Mouse (Mus musculus): ENCODE measurements around the gene Snx1. TPM values are rescaled to one million over a fixed set of nuclear protein-coding genes. Genes with fewer than 3 reads are reported as not detected.
A peak's percentile ranks its signal among the peaks of the same experiment; 100 is the strongest.

Snx1 gene
- polyA plus RNA-seq, 1 experiment from 2014 or later: 75.9 TPM

- no peak overlapping the region for H3K4me3 ChIP-seq (replicated peaks; ENCODE audit: low read length)
- no peak for ATAC-seq (ENCODE audit: low FRiP score)
- H3K9ac ChIP-seq: no peak overlapping the region
- DNase-seq (ENCODE audit: low spot score): no peak
- 0 out of 2 replicates have a peak overlapping the region, but pooled peaks have one; percentile 47 for H3K27ac ChIP-seq
- H3K9me3 ChIP-seq (ENCODE audit: control insufficient read depth, low read length): no peaks in the 10 kb centered on the region
- peaks cover 38% of the 10 kb centered on the region for H3K4me1 ChIP-seq (replicated peaks; ENCODE audit: control insufficient read depth, insufficient read depth, low read length)
- H3K36me3 ChIP-seq (replicated peaks; ENCODE audit: control insufficient read depth, insufficient read depth): no peaks in the 10 kb centered on the region
- no peak overlapping the region for H3K4me2 ChIP-seq (replicated peaks)
- no peaks in the 10 kb centered on the region for H3K27me3 ChIP-seq (ENCODE audit: control insufficient read depth, insufficient read depth, low read length)
Measured at GRCm38 (mm10) chr9:66121421-66121820, 5.0 kb downstream of the Snx1 start.

- no peak overlapping the region for H3K4me2 ChIP-seq (replicated peaks)
- 0 out of 2 replicates have a peak, but pooled peaks cover 4% of the 10 kb centered on the region for H3K36me3 ChIP-seq (replicated peaks; ENCODE audit: control insufficient read depth, insufficient read depth)
- H3K9ac ChIP-seq: no peak overlapping the region
- no peaks in the 10 kb centered on the region for H3K27me3 ChIP-seq (ENCODE audit: control insufficient read depth, insufficient read depth, low read length)
- no peak for DNase-seq (ENCODE audit: low spot score)
- WGBS: 63% methylated on average over 3 of the region's 3 CpGs
- peaks cover 38% of the 10 kb centered on the region for H3K4me1 ChIP-seq (replicated peaks; ENCODE audit: control insufficient read depth, insufficient read depth, low read length)
- H3K27ac ChIP-seq: peak overlapping the region; percentile 47; the same call in 1 of the 2 replicates
- no peak overlapping the region for H3K4me3 ChIP-seq (replicated peaks; ENCODE audit: low read length)
- H3K9me3 ChIP-seq (ENCODE audit: control insufficient read depth, low read length): no peaks in the 10 kb centered on the region
- ATAC-seq (ENCODE audit: low FRiP score): no peak
Measured at GRCm38 (mm10) chr9:66120945-66121344, 5.4 kb downstream of the Snx1 start.

GRCm38 (mm10) chr9:66120106-66120505 is 6.3 kb downstream of the Snx1 start:
- H3K4me1 ChIP-seq (replicated peaks; ENCODE audit: control insufficient read depth, insufficient read depth, low read length): peaks cover 36% of the 10 kb centered on the region
- H3K27me3 ChIP-seq (ENCODE audit: control insufficient read depth, insufficient read depth, low read length): no peaks in the 10 kb centered on the region
- WGBS: 96% methylated on average over 4 of the region's 4 CpGs
- H3K4me3 ChIP-seq (replicated peaks; ENCODE audit: low read length): no peak overlapping the region
- H3K9ac ChIP-seq: no peak overlapping the region
- DNase-seq (ENCODE audit: low spot score): no peak
- H3K36me3 ChIP-seq (replicated peaks; ENCODE audit: control insufficient read depth, insufficient read depth): peaks cover 10% of the 10 kb centered on the region; the same call in 1 of the 2 replicates
- no peak overlapping the region for H3K27ac ChIP-seq
- no peak for ATAC-seq (ENCODE audit: low FRiP score)
- no peak overlapping the region for H3K4me2 ChIP-seq (replicated peaks)
- H3K9me3 ChIP-seq (ENCODE audit: control insufficient read depth, low read length): no peaks in the 10 kb centered on the region

- Histone ChIP-seq H3K36me3 (replicated peaks; ENCODE audit: control insufficient read depth, insufficient read depth) (peaks cover 14% of the 10 kb centered on the region; the same call in 1 of the 2 replicates), H3K4me2 (replicated peaks) (no peak overlapping the region), H3K9ac (no peak overlapping the region), H3K9me3 (ENCODE audit: control insufficient read depth, low read length) (no peaks in the 10 kb centered on the region), H3K4me3 (replicated peaks; ENCODE audit: low read length) (no peak overlapping the region), H3K4me1 (replicated peaks; ENCODE audit: control insufficient read depth, insufficient read depth, low read length) (peaks cover 33% of the 10 kb centered on the region), H3K27me3 (ENCODE audit: control insufficient read depth, insufficient read depth, low read length) (no peaks in the 10 kb centered on the region), H3K27ac (no peak overlapping the region)
- ATAC-seq (ENCODE audit: low FRiP score) (no peak), DNase-seq (ENCODE audit: low spot score) (no peak)
- WGBS: 95% methylated on average over 2 of the region's 2 CpGs
Measured at GRCm38 (mm10) chr9:66119498-66119897, 6.9 kb downstream of the Snx1 start.

- Histone ChIP-seq H3K36me3 (replicated peaks; ENCODE audit: control insufficient read depth, insufficient read depth) (peaks cover 22% of the 10 kb centered on the region), H3K4me3 (replicated peaks; ENCODE audit: low read length) (no peak overlapping the region), H3K4me1 (replicated peaks; ENCODE audit: control insufficient read depth, insufficient read depth, low read length) (peaks cover 17% of the 10 kb centered on the region), H3K27ac (no peak overlapping the region), H3K27me3 (ENCODE audit: control insufficient read depth, insufficient read depth, low read length) (no peaks in the 10 kb centered on the region), H3K4me2 (replicated peaks) (no peak overlapping the region), H3K9ac (no peak overlapping the region), H3K9me3 (ENCODE audit: control insufficient read depth, low read length) (no peaks in the 10 kb centered on the region)
- no peak for ATAC-seq (ENCODE audit: low FRiP score)
- no peak for DNase-seq (ENCODE audit: low spot score)
- 69% methylated on average over 8 of the region's 8 CpGs for WGBS
Measured at GRCm38 (mm10) chr9:66116890-66117289, 9.5 kb downstream of the Snx1 start.

- H3K27ac ChIP-seq: no peak overlapping the region
- H3K4me1 ChIP-seq (replicated peaks; ENCODE audit: control insufficient read depth, insufficient read depth, low read length): 0 out of 2 replicates have a peak, but pooled peaks cover 6% of the 10 kb centered on the region
- no peak overlapping the region for H3K9ac ChIP-seq
- no peak overlapping the region for H3K4me2 ChIP-seq (replicated peaks)
- DNase-seq (ENCODE audit: low spot score) (no peak), ATAC-seq (ENCODE audit: low FRiP score) (no peak)
- H3K4me3 ChIP-seq (replicated peaks; ENCODE audit: low read length): no peak overlapping the region
- H3K9me3 ChIP-seq (ENCODE audit: control insufficient read depth, low read length): no peaks in the 10 kb centered on the region
- peaks cover 31% of the 10 kb centered on the region for H3K36me3 ChIP-seq (replicated peaks; ENCODE audit: control insufficient read depth, insufficient read depth)
- WGBS: 91% methylated on average over 3 of the region's 3 CpGs
- H3K27me3 ChIP-seq (ENCODE audit: control insufficient read depth, insufficient read depth, low read length): no peaks in the 10 kb centered on the region
Measured at GRCm38 (mm10) chr9:66114341-66114740, 12.0 kb downstream of the Snx1 start.

- H3K27ac ChIP-seq: peak overlapping the region; percentile 21; the same call in 1 of the 2 replicates
- DNase-seq (ENCODE audit: low spot score) (no peak), ATAC-seq (ENCODE audit: low FRiP score) (no peak)
- H3K9me3 ChIP-seq (ENCODE audit: control insufficient read depth, low read length): no peaks in the 10 kb centered on the region
- H3K4me2 ChIP-seq (replicated peaks): no peak overlapping the region
- no peaks in the 10 kb centered on the region for H3K27me3 ChIP-seq (ENCODE audit: control insufficient read depth, insufficient read depth, low read length)
- H3K9ac ChIP-seq: no peak overlapping the region
- 30% methylated on average over 8 of the region's 8 CpGs for WGBS
- H3K4me3 ChIP-seq (replicated peaks; ENCODE audit: low read length): no peak overlapping the region
- 0 out of 2 replicates have a peak, but pooled peaks cover 6% of the 10 kb centered on the region for H3K4me1 ChIP-seq (replicated peaks; ENCODE audit: control insufficient read depth, insufficient read depth, low read length)
- H3K36me3 ChIP-seq (replicated peaks; ENCODE audit: control insufficient read depth, insufficient read depth): peaks cover 61% of the 10 kb centered on the region
Measured at GRCm38 (mm10) chr9:66110611-66111379, 15.6 kb downstream of the Snx1 start.

GRCm38 (mm10) chr9:66110126-66110525 is 16.3 kb downstream of the Snx1 start:
- no peak overlapping the region for H3K4me3 ChIP-seq (replicated peaks; ENCODE audit: low read length)
- H3K9me3 ChIP-seq (ENCODE audit: control insufficient read depth, low read length): no peaks in the 10 kb centered on the region
- DNase-seq (ENCODE audit: low spot score) (no peak), ATAC-seq (ENCODE audit: low FRiP score) (no peak)
- WGBS: 45% methylated on average over 8 of the region's 8 CpGs
- no peaks in the 10 kb centered on the region for H3K27me3 ChIP-seq (ENCODE audit: control insufficient read depth, insufficient read depth, low read length)
- no peak overlapping the region for H3K9ac ChIP-seq
- peak overlapping the region; percentile 21; the same call in 1 of the 2 replicates for H3K27ac ChIP-seq
- no peak overlapping the region for H3K4me2 ChIP-seq (replicated peaks)
- peaks cover 62% of the 10 kb centered on the region for H3K36me3 ChIP-seq (replicated peaks; ENCODE audit: control insufficient read depth, insufficient read depth)
- 0 out of 2 replicates have a peak, but pooled peaks cover 6% of the 10 kb centered on the region for H3K4me1 ChIP-seq (replicated peaks; ENCODE audit: control insufficient read depth, insufficient read depth, low read length)

- Histone ChIP-seq H3K27me3 (ENCODE audit: control insufficient read depth, insufficient read depth, low read length) (no peaks in the 10 kb centered on the region), H3K4me3 (replicated peaks; ENCODE audit: low read length) (no peak overlapping the region), H3K9me3 (ENCODE audit: control insufficient read depth, low read length) (no peaks in the 10 kb centered on the region), H3K36me3 (replicated peaks; ENCODE audit: control insufficient read depth, insufficient read depth) (peaks cover 64% of the 10 kb centered on the region), H3K4me1 (replicated peaks; ENCODE audit: control insufficient read depth, insufficient read depth, low read length) (0 out of 2 replicates have a peak, but pooled peaks cover 6% of the 10 kb centered on the region), H3K27ac (no peak overlapping the region), H3K4me2 (replicated peaks) (no peak overlapping the region), H3K9ac (no peak overlapping the region)
- DNase-seq (ENCODE audit: low spot score) (no peak), ATAC-seq (ENCODE audit: low FRiP score) (no peak)
- 91% methylated on average over 1 of the region's 1 CpGs for WGBS
Measured at GRCm38 (mm10) chr9:66109574-66109973, 16.8 kb downstream of the Snx1 start.
